ENCODE assay signal across 8 mouse cellular contexts in the genomic region with DNA sequence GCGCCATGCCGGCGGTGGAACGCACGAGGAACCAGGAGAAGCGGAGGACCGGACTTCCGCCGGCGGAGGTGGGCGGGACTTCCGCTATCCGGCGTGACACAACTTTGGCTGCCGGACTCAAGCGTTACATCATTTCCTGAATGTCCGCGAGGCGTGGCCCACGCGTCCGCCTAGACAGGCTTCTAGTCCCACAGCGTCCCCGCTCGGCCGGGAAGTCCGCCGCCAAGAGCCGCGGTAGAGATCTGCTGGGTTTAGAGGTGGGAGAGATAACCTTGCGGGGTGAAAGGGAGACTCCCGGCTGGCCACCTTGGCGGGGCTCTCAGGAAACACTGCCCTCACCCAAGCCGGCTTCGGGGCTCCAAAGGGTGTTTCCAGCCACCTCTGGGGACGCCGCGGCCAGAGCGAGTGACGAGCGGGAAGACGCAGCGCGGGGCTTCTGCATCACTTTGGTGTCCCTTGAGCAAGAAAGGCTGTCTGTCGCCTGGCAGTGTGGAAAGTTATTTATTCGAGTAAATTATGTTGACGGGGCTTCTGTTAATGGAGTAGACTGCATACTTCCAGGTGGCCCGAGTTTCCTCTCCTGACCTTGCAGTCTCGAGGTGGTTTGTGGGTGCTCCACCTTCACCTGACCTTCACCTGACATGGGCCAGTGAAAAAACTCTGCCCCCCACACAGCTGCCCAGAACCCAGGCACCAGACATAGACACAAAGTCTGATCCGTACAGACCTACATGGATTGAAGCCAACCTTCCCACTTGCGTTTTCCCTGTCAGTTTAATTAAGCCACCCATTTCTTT. TPM values are rescaled to one million over a fixed set of nuclear protein-coding genes. Genes with fewer than 3 reads are reported as not detected.
DNase-seq lines count a peak whose midpoint lies in the region; ATAC-seq lines count a peak whose summit lies in the region.

A gene (minus strand): TSS at position 94 of the 797 bp plus-strand sequence.

- DNase-seq in NIH3T3 (ENCODE audit: low read depth), result peak; percentile 97
- DNase-seq in cerebellum, postnatal 10 days, result peak; percentile 97 to 98
- DNase-seq in frontal cortex, postnatal 10 days (ENCODE audit: low spot score in 2 of 2), result peak; percentile 96
- DNase-seq in layer of hippocampus, postnatal 14 days (ENCODE audit: low spot score in 2 of 2), result peak; percentile 95 to 98
- peak; percentile 96 for DNase-seq in lung, postnatal 14 days
- peak; percentile 93 for DNase-seq in retina, adult 2 months (ENCODE audit: low read depth, low spot score)
- peak; percentile 93 to 96 for DNase-seq in thymus, postnatal 36 days

- peak within 1 kb of the TSS; percentile 57 for H3K27ac ChIP-seq in hindbrain, embryonic 12.5 days

- H3K4me2 ChIP-seq in hindbrain, embryonic 12.5 days (replicated peaks), result peak within 1 kb of the TSS; percentile 81

- peak within 1 kb of the TSS; percentile 77 for H3K9ac ChIP-seq in hindbrain, embryonic 12.5 days

- no peaks in the 10 kb centered on the region for H3K27me3 ChIP-seq in hindbrain, embryonic 12.5 days

- H3K4me3 ChIP-seq in hindbrain, embryonic 12.5 days, result peak within 1 kb of the TSS; percentile 83

- WGBS in hindbrain, embryonic 12.5 days, result 1% methylated on average over 51 of the region's 51 CpGs

- H3K36me3 ChIP-seq in hindbrain, embryonic 12.5 days, result peaks cover 6% of the 10 kb centered on the region; the same call in 1 of the 2 replicates

- H3K4me1 ChIP-seq in hindbrain, embryonic 12.5 days, result peaks cover 12% of the 10 kb centered on the region

- no peaks in the 10 kb centered on the region for H3K9me3 ChIP-seq in hindbrain, embryonic 12.5 days (replicated peaks)

- peak; percentile 98 for ATAC-seq in hindbrain, embryonic 12.5 days (ENCODE audit: low FRiP score)

RNA-seq across cellular contexts. Expression of the gene that starts here (rescaled TPM):
- polyA plus RNA-seq in hindbrain, embryonic 12.5 days (2016; fragmentation: Nextera tagmentation; extraction: Ambion mirVana), result 79.1 and 79.2 TPM in 2 replicates
- total RNA-seq in layer of hippocampus, postnatal 14 days (2021), result 10 to 100 TPM; 31.4 to 37.5 TPM

Comparison
In these comparisons a context has a peak if more than half of its experiments do, and no peak if none do; other contexts are left out.
1. Peak in every context shown above with its lines: DNase-seq, ATAC-seq, H3K4me3 ChIP-seq and H3K27ac ChIP-seq.